Mouse (Mus musculus) right cerebral cortex, postnatal 25 days (tissue): Measurements from ENCODE around the gene Setmar.
A peak's percentile ranks its signal among the peaks of the same experiment; 100 is the strongest.

Source experiments
- DNase-seq: peaks from one replicate; pipeline ENCODE4 v3.0.0; 2022

The Setmar gene

DNA sequence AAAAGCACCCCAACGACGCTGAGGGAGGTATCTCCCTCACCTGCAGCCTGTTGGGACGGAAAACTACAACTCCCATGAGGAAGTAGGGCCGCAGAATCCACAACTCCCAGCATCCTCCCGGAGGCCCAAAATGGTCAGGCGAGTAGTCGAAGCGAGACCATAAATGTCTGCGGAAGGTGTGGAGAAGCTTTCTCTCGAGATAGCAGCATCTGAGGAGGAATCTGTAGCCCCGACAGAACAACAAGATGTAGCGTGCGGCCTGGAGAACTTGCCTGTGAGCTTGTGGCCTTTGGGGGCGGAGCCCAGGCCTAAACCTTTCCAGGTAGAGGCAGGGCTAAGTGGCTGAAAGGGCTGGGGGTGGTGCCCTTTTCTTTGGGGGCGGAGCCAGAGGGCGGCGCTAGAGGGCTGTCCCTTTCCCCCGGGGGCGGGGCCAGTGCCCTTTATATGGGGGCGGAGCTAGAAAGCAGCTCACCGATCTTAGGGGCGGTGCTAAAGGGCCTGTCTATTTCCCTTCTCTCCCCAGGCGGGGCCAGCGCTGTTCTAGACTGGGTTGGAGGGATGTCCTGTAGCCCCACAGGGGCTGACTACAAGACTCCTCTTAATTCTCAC is at the start of gene Setmar:
Gene Setmar (plus strand): TSS at position 128 of the 609 bp plus-strand sequence.
- DNase-seq = peak; percentile 97

GRCm38 (mm10) chr6:108021646-108022045 is 43.2 kb upstream of the Setmar start:
- DNase-seq = peak; percentile 63

DNA sequence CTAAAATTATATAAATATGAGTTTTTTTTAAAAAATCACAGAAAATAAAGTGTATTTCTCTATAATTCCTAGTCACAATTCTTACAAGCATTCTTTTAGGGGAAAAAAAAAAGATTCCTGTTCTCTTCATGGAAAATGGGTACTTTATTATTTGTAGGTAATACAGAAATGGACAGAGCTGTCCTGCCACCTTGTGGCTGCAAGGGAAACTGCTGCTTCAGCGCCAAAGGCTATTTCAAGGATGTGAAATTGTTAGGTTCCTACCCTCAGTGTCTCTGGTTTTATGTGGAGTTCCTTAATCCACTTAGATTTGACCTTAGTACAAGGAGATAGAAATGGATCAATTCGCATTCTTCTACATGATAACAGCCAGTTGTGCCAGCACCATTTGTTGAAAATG is 9.8 kb upstream of the Setmar start:
- peak; percentile 45 for DNase-seq

DNA sequence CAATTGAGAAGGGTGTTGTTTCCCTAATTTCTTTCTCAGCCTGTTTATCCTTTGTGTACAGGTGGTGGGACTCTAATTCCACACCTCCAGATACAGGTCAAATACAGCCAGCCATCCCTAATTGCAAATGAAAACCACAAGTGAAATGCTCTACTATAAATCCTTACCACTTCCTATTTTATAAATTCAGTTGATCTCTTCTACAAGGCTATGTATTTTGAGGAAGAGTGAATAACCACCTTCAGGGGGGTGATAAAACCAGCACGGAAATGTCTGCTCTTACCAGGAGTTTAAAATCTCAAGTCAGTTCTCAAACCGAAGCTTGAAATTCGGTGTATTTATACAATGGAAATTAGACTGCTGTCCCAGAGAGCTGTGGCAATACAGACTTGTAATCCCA is 8.9 kb upstream of the Setmar start:
- DNase-seq = no peak

- DNase-seq = no peak
These were observed 7.5 kb upstream of the Setmar start for GRCm38 (mm10) chr6:108057353-108057752.

GRCm38 (mm10) chr6:108058066-108058465 is 6.8 kb upstream of the Setmar start:
- peak; percentile 30 for DNase-seq

GRCm38 (mm10) chr6:108061121-108061520 is 3.7 kb upstream of the Setmar start:
- no peak for DNase-seq

- DNase-seq = peak; percentile 70
These were observed 738 bp downstream of the Setmar start for GRCm38 (mm10) chr6:108065583-108065982.

- DNase-seq = no peak
These were observed 6.1 kb downstream of the Setmar start for GRCm38 (mm10) chr6:108070947-108071346.

DNA sequence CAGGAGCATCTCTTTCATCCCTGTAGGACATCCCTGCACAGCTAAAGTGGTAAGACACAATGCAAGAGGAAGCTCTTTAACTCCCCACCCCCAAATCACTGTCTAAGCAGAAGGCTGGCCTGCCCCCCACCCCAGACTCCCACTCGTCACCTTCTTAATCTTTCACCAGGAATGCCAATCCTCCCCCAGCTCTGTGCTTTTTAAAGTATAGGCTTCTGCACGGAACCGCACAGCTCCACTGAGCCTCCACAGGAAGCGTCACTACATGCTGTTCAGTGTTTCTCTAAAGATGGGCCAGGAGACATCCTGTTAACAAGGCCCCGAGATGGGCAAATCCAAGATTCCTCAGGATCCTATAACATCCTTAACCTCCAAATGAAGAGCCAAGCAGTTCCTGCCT is 8.2 kb downstream of the Setmar start:
- peak; percentile 31 for DNase-seq

DNA sequence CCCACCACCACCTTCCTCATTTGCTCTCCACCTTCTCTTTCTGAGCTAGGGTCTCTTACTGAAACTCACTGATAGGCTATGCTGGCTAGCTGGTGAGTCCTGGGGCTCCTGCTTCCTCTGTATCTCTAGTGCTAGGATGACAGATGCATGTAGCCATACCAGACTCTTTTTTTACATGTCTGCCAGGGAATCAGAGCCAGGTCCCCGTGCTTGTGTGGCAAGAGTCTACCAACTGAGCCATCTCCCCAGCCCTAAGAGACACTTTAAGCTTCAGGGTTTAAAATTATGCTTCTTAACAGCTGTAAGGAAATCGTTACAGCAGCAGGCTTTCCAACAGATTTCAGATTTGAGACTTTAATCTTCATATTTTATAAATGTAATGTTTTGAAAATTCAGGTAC is 9.1 kb downstream of the Setmar start:
- DNase-seq = no peak

GRCm38 (mm10) chr6:108074624-108075023 is 9.8 kb downstream of the Setmar start:
- DNase-seq = peak; percentile 31

GRCm38 (mm10) chr6:108075857-108076256 is 11.0 kb downstream of the Setmar start:
- no peak for DNase-seq

GRCm38 (mm10) chr6:108091296-108091695 is 26.5 kb downstream of the Setmar start:
- no peak for DNase-seq

DNA sequence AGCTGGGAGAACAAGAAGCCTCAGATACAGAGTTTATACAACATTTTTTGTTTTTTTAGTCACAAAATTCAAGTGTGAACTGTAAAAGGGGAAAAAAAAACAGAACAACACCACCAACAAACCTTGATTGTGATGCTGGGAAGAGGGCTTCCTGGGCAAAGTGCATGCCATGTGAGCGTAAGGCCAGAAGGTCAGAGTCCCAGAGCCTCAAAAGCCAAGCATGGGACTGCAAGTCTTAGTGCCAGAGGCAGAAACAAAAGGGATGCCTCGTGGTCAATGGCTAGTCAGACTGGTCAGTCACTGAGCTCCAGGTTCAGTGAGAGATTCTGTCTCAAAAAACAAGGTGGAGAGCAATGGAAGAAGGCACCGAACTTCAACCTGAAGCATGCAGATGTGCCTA is 27.8 kb downstream of the Setmar start:
- DNase-seq = no peak

GRCm38 (mm10) chr6:108093449-108093848 is 28.6 kb downstream of the Setmar start:
- DNase-seq = no peak

DNA sequence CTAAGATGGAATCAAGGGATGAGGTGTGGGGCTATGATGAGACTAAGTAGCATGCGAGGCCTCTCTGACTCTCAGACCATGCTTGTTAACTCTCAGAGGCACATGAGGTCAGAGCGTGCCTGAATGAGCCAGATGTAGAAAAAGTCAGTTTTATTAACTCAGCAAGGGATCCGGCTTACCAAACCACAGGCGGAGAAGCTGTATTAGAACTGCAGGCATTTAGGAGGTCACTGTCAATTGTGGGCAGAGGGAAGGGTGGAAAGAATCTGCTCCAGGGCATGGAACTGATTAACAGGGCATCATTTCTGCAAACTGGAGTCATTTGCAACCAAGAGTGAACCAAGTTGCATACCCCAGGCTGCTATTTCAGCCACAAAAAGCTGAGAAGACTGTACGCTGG is 30.6 kb downstream of the Setmar start:
- DNase-seq = no peak

GRCm38 (mm10) chr6:108098171-108098845 is 33.5 kb downstream of the Setmar start:
- peak; percentile 26 for DNase-seq

GRCm38 (mm10) chr6:108098846-108099217 is 34.0 kb downstream of the Setmar start:
- DNase-seq = no peak

GRCm38 (mm10) chr6:108101936-108102830 is 37.3 kb downstream of the Setmar start:
- no peak for DNase-seq

- no peak for DNase-seq
These were observed 42.5 kb downstream of the Setmar start for GRCm38 (mm10) chr6:108107376-108107775.

DNA sequence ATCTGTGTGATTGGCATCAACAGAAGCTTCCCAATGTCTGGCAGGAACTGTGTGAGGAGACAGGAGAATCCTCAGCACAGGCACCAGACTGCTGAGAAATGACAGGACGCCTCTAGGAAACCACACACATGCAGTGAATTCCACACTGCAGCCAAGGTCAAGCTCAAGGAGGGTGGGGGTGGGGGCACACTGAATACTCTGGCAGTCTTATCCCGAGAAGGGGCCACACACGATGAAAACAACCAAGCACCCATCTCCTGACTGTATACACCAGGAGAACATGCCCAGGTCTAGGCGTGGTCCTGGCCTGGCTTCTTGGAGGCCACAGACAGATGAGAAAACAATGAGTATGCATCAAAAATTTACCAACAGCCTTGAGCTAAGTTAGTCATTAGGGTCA is 45.5 kb downstream of the Setmar start:
- no peak for DNase-seq

GRCm38 (mm10) chr6:108111693-108112092 is 46.8 kb downstream of the Setmar start:
- no peak for DNase-seq

DNA sequence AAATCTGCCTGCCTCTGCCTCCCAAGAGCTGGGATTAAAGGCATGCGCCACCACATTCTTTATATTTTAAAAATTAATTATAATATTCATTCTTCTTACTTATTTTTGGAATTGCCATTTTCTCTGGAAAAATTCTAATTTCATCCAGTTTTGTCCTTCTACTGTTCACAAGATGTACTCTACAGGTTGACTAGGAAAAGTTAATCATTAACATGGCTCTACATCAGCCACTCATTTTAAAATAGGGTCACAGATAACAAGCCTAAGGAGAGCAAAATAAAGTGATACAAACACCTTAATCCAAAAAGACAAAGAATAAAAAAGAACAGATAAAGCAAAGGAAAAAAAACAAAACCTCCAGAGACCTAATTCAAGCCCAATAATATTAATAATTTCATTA is 50.1 kb downstream of the Setmar start:
- DNase-seq = no peak
